Mouse (Mus musculus): ENCODE data around the gene Wdr63.
A peak's percentile ranks its signal among the peaks of the same experiment; 100 is the strongest.

The Wdr63 gene

DNA sequence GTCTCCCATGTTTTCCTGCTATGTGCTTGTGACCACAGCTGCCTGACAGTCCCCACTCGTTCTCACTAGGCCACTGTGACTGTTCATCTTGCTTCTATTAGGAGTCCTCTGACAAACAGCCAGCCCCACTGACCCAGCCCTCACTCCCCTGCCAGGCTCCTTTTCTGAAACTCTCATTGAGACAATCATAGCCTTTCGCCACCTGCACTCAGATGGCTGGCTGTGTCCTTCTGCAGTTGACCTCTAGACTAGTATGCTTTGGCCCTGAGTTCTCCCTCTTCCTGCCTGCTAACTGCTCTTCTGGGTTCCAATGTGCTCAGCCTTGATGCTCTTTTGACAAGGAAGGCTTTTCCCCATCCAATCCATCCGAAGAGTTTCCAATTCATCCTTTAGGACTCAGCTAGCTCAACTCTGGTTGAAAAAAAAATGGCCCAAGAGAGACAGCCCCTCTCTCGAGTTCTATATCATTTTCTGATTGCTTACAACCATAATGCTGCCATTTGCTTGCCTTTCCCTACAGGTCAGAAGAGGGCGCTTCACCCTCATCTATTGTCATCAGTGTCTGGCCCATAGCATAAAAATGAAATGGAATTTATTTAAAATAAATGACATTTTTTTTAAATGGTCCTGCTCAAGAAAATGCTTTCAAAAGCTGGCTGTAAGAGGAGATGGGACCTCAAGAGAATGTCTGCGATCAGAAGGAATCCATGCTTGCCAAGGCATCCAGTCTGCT lies 54.7 kb downstream of the Wdr63 start:
- no peak for DNase-seq (ENCODE audit: low spot score)

DNA sequence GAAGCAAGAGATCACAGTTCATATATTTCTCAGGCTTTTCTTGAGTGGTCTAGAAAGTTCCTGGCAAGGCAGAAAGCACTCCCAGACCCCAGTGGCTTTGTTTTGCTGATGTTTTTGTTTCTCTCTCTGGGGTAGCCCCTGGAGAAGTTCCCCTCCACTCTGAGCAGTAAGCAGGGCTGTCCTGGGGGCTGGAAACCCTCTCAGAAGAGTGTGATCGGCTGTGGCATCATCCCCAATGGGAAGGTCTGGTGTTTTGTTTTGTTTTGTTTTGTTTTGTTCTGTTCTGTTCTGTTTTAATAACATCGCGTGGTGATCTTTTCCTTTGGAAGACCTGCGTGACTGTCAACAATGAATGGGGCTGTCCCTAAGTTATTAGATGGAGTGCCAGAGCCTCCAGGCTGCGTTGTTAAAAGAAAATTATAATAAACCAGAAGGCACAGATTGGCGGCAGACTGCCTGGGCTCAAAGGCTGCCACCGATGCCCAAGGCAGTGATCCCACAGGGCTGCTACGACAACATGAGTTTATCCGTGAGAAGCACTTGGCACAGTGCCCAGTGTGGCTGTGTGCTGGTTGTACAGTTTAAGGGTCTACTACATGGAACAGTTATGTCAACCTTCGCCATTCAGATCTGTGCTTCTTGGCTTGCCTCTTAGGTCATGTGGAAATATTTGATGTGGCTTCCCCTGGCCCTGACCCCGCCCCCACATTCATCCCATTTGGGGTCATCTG lies 56.5 kb downstream of the Wdr63 start:
- no peak for DNase-seq (ENCODE audit: low spot score)

DNA sequence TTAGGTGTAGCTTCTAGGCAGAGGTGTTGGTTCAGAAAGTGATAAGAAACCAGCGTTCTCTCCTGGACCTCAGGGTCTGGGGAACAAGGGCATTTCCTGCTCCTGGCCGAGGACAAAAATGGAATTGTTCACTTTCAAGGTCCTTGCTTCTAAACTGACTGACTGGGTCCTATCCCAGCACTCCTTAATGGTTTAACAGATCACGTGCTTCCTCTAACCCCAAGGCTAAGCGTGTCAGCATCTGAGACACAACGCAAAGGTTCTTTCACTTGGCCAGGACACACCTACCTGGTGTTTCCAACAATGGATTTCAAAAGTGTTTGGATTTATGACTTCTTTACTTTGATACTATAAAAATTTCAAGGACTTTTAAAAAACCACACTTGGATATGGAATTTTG lies 58.0 kb downstream of the Wdr63 start:
- no peak for DNase-seq (ENCODE audit: low spot score)

DNA sequence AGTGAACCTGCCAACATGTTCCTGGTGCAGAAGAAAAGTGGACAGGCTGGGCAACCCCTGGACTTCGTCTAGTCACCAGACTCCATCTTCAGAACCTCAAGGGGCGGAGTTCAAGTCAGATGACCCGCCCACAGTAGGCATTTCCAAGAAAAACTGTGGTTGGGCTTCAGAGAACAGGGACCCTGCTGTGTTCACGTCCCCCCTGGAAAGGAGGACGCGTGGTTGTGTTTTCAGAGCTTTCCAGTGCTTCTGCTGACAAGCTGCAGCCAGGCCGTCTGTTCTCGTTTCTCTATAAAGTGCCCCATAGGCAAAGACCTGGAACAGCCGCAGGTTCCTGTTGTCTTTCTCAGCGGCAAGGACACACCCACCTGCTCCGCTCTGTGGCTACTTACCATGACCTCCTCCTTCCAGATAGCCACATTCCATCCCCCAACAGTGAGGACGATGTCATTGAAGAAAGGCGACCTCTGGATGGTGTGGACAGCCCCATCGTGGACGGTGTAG lies 60.2 kb downstream of the Wdr63 start:
- DNase-seq (ENCODE audit: low spot score) = peak; percentile 45

DNA sequence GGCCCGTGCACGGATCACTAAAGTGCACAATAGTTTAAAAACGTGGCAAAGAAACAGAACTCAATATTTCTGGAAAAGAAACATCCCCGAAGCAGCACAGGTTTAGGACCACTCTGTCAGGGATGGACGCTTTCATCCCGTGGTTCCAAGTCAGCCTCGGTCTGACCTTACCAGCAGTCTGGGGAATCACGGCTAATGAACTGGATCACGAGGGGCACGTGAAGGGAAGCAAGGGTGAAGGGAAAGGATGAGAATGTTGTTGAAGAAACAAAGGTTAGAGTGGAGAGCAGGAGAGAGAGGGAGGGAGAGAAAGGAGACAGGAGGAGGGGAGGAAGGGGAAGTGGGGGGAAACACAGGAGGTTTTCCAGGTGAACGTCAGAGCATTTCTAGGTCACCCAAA lies 61.9 kb downstream of the Wdr63 start:
- no peak for DNase-seq (ENCODE audit: low spot score)

DNA sequence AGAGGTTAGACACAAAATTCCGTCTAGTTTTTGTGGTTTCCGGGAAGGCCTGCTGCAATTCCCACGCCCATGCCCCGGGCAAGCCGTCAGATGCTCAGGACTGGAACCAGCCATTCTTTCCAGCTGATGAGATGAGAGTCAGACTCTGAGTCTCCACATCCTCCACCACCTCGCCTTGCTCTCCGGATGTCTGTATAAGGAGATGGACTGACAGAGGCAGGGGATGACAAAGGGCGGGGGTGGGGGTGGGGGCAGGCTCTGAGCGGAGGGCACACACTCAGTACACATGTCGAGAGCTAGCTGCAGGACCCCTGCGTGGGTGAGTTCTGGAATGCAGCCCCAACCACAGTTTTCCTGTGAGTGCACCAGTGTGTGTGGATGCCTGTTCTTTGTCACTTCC lies 63.0 kb downstream of the Wdr63 start:
- DNase-seq (ENCODE audit: low spot score) = no peak

DNA sequence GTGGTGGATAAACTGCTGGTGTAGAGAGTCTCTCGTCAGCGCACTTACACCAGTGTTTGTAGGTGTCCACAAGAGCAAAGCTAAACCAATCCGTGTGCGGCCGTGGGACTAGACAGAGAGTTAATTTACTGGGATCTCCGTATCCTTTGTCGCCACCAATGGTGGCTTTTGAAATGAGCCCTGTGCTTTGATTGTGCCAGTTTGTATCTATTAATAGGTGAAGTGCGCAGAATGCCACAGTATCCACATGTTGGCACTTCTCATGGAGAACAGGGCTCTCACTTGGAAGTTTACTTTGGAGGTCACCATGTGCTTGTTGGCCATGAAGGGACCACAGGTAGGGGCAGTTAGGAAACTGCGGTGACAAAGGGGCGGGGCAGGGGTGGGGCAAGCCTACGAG lies 66.5 kb downstream of the Wdr63 start:
- no peak for DNase-seq (ENCODE audit: low spot score)

DNA sequence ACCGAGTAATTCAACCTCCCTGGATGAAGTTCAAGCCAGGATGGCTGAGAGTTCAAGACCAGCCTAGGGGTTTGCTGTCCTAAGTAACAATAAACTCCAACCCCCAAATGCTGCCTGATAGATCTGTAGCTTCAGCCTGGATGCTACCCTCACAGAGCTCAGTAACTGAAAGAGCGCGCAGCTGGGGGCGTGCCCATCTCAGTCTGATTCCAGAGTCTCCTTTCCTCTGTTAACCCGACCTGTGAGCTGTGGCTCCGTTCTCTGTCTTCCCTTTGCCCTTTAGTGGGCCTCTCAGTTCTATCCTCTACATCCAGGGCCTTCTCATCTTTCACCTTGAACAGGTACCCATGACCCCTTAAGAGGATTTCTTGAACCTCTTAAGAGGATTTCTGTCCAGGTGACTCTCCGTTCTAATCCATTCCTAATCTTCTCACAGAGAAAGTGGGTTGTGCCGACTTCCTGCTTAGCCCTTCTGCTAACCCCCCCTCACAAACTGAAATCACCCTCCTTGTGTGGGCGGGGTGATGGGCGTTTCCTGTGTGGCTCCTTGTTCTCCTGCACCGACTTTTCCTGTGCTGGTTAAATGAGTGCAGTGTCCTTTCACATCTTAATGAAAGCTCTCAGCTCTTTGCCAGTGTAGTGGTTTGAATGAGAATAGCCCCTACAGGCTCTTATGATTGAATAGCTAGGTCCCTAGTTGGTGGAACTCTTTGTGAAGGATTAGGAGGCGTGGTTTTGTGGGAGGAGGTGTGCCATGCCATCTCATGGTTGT lies 68.6 kb downstream of the Wdr63 start:
- DNase-seq (ENCODE audit: low spot score) = no peak

DNA sequence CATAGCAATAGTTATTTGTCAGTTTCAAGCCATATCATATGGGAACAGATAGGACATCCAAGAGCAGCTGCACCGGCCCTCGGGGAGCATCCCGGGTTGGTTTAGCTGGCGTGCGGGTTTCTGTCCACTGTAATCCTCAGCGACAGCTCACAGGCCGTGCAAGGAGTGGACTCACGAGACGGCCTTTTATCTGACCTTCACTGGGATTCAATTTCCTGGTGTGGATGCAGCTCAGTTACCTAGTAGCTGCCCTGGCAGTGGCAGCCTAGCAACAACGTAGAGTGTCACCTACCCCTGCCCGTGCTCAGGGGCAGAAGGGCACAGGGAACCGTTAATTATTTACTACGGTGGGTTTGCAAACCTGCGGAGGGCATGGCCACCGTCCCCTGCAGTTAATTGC lies 70.0 kb downstream of the Wdr63 start:
- no peak for DNase-seq (ENCODE audit: low spot score)

DNA sequence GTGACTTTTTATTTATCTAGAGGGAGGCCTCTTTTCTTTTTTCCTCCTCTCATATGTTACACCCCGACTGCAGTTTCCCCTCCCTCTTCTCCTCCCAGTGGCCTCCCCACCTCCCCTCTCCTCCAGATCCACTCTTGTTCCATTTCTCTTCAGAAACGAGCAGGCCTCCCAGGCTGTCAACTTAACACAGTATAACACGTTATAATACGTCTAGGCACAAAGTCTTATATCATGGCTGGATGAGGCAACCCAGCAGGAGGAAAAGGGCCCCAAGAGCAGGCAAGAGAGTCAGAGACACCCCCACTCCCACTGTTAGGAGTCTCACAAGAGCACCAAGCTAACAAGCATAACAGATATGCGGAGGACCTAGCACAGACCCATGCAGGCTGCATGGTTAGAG lies 75.0 kb downstream of the Wdr63 start:
- DNase-seq (ENCODE audit: low spot score) = no peak

DNA sequence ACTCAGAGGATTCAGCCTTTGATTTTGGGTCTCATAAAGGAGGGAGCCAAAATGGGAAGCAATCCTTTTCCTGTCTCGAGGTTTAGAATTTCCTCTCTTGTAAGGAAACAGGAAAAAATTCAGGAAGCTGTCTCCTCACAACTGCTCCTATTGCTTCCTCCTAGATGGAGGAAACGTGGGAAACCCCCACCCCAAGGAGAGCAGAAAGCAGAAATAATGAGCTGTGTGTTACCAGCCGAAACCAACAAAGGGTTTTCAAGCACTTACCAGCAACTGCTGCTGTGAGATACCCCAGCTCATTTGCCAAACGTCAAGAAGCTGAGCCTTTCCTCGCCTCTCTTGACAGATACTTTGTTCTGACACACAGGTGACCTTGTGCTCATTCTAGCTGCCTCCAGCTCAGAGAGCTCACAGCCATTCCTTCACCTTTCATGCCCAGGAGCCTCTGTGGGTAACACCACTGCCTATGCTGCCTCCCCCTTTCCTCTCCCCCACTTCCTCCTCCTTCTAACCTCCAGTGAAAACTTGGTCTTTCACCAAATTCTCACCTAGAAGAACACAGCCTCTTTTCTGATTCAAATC lies 77.6 kb downstream of the Wdr63 start:
- no peak for DNase-seq (ENCODE audit: low spot score)

DNA sequence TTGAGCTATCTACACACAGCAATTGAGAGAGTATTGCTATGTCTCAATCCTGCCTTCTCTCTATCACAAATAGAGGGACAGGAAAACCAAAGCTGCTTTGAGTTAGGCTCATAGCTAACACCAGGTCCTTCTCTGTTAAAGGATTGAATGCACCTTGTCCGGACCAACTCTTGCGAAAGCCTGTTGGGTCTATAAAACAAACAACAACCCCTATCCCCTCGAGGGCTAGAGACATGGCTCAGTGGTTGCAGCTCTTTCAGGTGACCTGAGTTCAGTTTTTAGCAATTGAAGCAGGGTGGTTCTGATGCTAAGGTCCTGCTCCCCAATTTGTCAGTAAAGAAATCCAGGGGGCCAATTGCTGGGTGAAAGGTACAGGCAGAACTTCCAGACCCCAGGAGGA lies 78.7 kb downstream of the Wdr63 start:
- DNase-seq (ENCODE audit: low spot score) = no peak

DNA sequence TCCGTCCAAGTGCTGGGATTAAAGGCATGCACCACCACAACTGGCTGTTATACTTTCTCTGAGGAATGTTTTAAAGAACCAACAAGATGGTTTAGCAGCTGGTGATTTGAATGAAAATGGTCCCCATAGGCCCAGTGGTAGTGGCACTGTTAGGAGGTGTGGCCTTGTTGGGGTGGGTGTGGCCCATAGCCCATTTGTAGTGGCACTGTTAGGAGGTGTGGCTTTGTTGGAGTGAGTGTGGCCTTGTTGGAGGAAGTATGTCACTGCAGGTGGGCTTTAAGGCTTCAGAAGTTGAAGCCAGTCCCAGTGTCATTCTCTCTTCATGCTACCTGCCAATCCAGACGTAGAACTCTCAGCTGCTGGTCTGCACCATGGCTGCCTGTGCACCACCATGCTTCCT lies 79.5 kb downstream of the Wdr63 start:
- DNase-seq (ENCODE audit: low spot score) = no peak

DNA sequence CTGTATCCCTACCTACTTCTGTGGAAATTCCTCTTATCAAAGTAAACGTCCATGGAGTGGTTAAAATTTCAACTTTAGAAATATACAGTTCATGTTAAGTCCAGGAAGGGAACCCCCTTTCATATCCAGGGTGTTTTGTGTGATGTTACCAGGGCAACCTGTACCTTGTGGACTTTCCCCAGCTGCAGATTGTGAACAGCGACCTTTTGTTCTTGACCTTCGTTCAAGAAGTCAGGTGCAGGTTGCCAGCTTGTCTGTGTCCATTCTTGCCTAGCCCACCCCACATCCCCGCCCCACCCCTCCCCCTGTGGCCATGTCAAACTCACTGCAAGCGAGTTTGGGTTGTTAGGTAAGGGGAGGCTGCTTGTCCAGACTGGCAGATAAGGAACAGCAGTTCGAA lies 80.8 kb downstream of the Wdr63 start:
- peak; percentile 34 for DNase-seq (ENCODE audit: low spot score)

DNA sequence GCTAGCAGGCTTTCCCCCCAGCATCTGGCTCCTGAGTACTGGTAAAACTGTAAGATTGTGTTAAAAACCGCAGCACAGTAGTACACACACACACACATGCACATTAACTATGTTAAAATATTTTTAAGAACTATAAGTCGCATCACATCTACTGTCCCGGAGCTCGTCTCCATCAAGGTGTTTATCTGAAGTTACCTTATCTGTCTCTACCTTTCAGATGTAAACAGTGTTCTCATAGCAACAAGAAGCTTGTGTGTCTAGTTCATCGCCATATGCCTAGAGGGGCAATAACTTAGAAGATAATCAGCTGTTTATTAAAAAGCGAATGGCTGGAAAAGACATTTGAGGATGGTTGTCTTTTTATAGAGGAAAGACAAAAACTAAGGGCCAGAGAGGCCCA lies 82.4 kb downstream of the Wdr63 start:
- DNase-seq (ENCODE audit: low spot score) = no peak

DNA sequence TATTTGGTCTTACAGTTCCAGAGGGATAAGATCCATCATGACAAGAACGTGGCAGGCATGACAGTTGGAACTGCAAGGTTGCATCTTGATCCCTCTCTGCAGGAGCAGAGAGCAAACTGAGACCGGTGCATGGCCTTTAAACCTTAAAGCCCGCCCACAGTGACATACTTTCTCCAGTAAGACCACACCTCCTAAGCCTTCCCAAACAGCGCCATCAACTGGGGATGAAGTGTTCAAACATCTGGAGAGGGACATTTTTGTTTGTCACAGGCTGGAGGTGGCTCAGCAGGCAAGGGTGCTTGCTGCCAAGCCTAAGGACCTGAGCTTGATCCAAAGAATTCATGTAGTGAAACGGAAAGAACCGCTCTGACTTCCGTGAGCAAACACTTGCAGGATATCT lies 83.2 kb downstream of the Wdr63 start:
- no peak for DNase-seq (ENCODE audit: low spot score)

DNA sequence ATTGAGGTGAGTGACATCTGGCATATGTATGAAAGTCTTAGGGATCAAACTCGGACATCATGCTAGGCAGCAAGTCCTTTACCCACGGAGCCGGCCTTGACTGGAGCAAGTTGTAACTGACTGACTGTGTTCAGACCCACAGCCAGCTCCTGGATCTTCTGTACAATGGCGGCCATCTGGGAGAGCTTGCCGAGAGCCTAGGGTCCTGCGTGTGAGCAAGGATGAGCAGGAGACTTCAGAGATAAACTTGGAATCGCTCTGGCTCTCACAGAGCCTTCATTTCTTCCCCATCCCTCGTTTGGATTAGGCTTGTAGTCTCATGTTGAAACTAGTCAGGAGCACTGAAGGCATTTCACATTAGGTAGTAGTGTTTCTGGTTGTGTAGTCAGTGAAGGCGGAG lies 85.7 kb downstream of the Wdr63 start:
- DNase-seq (ENCODE audit: low spot score) = no peak

DNA sequence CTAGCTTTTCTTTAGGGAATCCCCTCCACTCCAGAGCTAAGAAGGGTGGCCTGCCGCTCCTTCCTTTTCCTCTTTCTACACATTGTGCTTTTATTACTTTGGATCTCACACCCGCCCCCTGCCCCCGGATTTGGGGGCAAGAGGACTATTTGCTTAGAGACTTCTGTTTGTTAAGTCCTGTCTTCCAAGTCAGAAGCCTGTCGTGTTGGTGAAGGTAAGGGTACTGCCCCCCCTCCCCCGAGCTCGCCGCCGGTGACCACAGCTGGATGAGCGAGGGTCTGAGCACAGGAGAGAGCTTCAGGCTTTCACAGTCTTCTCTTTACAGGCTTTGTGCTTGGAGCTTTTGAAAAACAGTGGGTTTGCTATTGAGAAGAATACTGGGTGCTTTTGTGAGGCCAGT lies 90.4 kb downstream of the Wdr63 start:
- DNase-seq (ENCODE audit: low spot score) = no peak

DNA sequence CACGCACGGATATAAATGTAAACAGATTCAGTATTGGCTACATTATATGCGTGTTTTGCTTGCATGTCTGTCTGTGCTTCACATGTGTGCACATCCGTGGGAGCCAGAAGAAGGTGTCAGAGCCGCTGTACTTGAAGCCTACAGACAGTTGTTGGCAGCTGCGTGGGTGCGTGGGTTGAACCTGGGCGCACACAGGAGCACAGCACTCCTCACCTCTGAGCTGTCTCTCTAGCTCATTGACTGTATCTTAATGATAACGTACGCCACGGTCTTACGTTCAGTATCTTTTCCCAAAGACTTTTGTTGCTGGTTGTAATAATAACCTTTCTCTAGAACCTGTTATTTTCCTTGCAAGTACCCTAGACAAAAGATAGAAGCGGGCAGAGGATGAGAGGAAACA lies 91.0 kb downstream of the Wdr63 start:
- DNase-seq (ENCODE audit: low spot score) = no peak

DNA sequence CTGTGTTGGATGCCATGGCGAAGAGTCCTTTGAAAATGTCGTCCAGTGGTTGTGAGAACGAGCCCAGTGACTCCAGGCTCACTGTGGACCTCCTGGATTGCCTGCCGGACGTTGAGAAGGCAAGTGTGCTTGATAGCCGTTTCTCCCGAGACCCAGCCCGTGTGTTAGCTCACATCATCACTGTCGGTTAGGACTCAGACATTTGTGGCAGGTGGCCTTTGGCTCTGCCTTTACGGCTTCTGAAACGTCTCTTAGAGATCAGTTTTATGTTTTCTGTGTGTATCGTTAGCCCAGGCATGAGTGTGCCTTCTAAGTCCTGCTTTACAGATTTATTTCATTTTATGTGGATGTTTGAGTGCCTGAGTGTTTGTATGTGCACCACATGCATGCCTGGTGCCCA lies 93.6 kb downstream of the Wdr63 start:
- no peak for DNase-seq (ENCODE audit: low spot score)

DNA sequence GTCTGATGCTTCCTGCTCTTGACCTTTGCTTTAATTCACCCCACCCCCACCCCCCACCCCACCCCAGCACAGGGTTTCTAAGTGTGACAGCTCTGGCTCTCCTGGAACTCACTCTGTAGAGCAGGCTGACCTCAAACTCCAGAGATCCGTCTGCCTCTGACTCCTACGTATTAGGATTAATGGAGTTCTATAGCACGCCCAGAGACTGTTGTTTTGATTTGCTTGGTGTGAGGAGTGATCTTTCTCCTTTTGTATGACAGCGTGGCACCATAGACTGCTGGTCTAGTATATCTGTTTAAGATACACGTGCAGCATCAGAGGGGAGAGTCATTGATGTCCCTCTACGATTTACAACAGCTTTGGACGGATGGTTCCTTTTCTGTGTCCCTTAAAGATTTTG lies 94.4 kb downstream of the Wdr63 start:
- no peak for DNase-seq (ENCODE audit: low spot score)

DNA sequence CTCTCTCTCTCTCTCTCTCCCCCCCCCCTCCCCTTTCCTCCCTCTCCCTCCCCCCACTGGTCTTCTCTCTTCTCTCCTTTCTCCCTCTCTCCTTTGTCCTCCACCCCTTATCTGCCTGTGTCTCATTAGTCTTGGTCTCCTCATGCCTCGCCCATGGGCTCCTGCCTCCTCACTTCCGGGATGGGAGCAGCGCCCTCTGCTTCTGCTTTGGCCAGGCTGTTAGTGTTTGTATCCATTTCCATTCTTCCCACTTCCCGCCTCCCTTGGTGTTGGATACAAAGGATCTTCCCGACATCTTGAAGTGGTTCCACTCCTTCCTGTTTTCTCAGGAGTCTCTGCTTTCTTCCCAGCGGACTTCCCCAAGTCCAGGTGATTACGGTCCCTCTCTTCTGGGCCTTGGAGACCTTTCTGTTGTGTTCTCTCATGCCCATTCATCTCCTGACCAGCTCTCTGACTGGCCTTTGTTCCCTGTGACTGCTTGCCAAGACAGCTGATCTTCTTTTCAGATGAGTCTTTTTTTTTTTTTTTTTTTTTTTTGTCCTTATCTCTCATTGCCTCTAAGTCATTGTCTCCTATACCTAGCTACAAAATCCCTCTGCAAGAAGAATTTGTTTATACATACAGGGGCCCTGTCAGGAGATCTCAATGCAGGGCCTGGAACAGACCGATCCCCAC lies 96.2 kb downstream of the Wdr63 start:
- no peak for DNase-seq (ENCODE audit: low spot score)

Measured in lung, postnatal 25 days (tissue).